Mouse (Mus musculus): ENCODE results near the gene Mettl9. TPM values are rescaled to one million over a fixed set of nuclear protein-coding genes. Genes with fewer than 3 reads are reported as not detected.
"Not testable (repeated sequence)": the region's sequence is repeated elsewhere in the genome, so short reads cannot be mapped to it uniquely, and the experiment has no call there.

Mettl9 gene
- 27.7 and 34.4 TPM in 2 replicates for polyA plus RNA-seq (2012; rRNA removed)

DNA sequence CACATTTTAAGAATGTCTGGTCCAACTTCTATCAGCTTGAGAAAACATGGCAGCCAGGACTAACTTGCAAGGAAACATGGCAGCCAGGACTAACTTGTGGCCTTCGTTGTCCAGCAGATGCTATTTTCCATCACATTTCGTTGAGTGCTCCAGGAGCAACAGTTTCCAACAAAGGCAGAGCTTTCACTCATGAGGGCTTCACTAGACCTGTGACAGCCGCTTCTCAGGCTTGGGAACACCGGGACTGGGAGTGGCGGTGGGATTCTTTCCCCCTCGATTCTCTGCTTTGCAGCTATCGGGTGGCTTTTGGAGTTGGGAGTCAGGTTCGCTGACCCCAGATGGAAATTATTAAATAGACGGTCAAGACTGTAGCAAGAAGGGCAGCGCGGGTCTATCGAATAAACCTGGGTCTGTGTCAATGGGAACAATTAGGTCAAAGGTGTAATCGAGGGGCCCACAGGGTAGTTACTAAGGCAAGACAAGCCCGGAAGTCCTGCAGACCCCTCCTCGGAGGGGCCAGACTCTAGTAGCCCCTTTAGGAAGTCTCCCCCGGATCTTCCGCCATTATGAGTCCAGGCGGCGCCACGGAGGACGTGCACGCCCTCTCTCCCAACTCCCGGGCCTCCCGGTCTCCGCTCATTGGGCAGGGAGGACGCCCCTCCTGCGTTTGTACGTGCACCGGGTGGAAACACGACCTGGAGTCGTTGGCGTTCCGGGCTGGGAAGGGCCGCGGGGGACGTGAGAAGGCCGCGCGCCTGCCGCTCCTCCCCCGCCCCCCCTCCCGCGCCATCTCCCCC lies at the start of gene Mettl9:
Gene Mettl9 (plus strand): TSS at position 590 of the 797 bp plus-strand sequence.
- DNase-seq (ENCODE audit: low read depth) = no peak

DNA sequence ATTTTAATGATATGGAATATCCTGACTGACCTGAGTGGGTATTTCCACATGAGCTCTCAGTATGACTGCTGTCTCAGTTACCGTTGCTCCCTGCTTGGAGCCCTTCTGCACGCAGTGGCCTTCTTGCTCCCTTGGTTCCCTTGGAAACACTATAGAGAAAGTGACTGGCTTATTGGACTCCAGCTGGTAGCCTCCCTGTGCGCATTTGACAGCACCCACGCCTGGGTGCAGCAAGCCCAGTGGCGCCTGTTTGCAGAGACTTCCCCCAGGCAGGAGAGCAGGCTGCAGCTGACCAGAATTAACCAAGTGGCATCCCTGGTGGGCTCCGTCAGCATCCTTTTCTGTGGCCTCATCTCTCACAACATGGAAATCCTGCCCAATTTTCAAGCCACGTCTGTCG lies 43.1 kb upstream of the Mettl9 start:
- DNase-seq (ENCODE audit: low read depth) = no peak

DNA sequence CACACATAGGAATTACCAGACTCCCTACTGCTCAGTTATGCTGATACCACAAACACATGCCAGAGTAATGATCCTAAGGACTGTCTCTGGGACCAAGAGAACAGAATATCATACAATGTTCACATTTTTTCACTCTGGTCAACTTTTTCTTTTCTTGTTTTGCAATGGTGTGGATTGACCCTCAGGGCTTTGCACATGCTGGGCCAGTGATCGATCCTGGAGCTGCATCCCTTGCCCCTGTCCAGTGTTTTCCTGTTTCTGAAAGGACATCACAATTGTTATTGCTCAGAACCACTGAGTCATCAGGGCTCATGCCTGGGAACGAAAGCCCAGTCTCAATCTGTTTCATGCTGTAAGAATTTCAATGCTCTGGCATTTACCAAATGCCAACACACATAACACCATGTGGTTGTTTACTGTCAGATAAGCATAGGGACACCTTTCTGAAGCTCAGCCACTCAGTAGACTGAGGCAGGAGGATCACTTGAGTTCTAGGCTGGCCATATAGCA lies 35.2 kb upstream of the Mettl9 start:
- DNase-seq (ENCODE audit: low read depth) = no peak

DNA sequence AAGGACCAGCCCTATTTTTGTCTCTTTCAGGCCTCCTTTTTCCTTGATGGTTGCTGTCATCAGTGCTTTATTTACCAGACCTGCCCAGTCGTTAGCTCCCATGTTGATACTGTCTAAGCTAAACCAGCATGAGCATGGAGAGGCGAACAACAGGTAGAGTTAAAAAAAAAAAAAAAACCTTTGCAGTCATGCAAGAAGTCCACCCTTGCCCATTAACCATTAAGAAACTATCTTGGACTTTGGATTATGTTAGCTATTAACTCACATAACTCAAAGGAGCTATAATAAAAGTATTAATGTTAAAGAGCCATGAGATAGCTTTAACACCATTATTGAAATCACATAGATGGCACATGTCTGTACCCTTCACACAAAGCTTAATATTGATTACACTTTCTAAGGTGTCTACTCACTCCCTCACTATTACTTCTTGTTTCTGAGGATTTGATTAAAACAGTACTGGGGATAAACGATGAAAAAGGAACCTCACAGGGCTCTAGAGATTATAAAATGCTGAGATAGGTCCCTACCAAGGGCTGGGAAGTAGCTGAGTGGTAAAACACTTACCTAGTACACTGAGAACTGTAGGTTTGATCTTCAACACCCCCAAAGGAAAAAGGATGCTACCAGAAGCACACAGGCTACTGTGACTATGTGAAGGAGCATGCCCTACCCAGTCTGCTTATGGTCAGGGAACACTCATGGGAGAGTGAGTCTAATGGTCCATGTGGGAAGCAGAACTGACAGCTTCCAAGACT lies 34.0 kb upstream of the Mettl9 start:
- no peak for DNase-seq (ENCODE audit: low read depth)

DNA sequence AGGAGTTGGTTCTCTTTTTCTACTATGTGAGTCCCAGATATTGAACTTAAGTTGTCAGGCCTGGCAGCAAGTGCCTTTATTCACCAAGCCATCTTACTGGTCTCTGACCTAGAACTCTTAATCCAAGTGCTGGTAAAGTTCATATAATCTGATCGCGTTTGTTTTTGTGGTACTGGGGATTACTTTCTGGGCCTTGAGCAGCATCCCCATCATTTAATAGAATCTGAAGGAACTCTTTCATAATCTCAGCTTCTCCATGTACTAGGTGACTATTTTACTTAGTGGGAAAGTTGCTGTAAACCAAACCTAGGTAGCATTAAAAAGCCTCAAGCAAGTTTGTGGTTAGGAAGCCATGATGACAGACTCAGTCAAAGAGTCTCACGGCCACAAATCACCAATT lies 32.4 kb upstream of the Mettl9 start:
- DNase-seq (ENCODE audit: low read depth) = no peak

DNA sequence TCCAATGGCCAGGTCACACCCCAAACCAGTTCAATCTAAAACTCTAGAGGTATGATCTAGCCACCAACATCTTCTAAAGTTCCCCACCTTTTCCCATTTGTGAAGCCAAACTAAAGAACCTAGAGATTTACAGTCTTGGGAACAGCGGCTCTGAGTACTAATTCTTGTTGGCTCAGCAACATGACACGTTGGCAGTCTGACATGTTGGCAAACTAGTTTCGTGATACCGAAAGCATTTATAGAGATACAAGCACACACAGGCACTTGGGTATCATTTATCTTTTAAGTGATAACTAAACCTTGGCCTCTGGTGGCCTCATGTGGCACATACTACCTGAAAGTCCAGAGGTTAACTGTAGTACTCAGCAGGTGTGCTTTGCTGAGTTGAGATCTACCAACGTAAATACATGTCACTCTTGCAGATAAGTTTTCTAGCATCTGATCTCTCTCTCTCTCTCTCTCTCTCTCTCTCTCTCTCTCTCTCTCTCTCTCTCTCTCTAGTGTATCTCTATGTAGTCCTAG lies 31.8 kb upstream of the Mettl9 start:
- peak; percentile 98 for DNase-seq (ENCODE audit: low read depth)

DNA sequence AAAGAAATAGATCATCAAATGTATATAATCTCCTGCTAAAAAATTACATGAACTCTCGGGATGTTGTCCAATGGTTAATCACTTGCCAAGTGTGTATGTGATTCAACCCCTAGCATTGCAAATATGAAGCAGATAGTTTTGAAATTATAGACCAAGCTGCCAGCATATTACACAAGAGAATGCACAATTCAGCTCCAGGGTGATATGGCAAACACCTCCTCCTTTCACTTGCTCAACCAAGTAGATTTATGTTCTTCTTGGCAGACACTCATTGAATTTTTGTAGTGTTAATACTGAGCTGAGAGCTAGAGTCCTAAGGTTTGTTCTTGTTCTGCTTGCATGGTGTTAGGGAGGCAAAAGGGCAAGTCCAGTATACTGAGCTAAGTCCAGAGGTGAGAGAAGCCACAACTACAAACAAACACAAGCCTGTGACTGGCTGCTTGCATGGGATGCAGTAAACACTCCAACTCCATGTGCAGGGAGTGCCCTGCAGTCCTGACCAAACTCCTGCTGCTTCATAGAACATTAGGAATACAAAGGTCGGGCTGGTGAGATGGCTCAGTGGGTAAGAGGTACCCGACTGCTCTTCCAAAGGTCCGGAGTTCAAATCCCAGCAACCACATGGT lies 30.3 kb upstream of the Mettl9 start:
- DNase-seq (ENCODE audit: low read depth) = peak; percentile 99

DNA sequence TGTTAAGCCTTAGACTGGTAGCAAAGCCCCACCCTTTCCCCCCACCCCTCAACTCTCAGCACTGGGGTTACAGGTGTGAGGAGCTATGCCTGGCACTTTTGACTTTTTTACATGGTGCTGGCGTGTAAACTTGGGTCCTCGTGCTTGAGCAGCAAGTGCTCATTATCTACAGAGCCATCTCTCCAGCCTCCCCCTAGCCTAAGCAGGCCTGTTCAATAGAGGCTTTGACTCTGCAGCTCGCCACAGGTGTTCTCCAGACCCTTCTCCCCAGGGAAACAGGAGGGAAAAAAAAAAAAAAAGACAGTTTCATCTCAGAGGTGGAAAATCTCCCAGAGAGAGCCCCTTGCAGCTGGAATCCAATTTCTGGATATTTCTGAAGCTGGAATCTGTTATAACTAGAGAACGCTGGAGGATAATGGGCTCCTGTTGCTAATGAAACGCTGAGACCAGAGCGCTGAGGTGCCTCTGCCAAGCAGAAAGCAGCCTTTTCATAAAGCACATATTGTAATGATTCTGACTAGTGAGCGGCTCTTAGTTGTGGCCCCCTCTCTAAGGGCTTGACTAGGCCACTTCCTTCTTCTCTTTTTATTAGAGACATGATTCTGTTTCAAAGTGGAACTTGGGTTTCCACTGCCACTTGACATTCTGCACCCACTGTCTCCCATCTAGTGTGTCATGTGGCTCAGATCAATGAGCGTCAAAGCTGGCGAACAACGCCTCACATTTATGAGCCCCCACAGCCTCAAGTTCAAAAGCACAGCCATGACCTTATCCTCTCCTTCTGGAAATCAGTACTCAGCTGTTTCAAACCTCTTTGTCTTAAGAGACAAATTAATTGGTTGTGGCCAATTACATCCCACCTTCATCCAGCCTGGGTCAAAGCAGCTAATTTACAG lies 22.2 kb upstream of the Mettl9 start:
- DNase-seq (ENCODE audit: low read depth) = no peak

DNA sequence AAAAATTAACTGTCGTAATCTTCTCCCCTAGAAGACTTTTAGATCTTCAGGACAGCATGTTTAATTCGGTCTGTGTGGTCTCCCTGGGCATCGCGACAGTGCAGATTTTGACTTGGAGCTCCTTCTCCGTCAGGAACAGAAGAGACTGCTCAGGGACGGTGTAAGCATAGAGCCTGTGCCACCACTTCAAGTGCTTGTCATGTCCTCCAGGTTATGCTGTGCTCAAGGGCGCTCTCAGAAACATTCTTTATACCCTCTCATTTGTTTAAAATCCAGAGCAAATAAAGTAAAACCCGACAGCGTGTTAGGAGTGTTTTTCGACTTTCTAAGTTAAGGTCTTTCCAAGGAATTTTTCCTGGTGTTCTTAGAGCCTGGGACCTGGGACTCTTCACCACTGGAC lies 19.8 kb upstream of the Mettl9 start:
- DNase-seq (ENCODE audit: low read depth) = no peak

DNA sequence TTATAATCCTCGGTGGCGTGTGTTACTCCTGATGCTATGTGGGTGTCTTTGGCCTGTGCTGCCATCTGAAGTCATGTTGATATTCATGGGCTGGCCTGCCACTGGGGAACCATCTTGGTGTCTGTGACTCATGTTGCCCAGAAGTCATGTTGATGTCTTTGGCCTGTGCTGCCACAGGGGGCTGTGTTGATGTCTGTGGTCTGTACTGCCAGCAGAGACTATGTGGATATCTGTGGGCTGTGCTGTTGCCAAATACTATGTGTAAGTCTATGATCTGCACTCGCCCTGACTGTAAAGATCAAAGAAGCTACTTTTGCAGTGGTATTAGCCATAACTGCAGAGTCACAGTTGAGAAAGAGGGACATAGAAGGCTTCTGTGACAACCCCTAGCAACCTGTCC lies 15.5 kb upstream of the Mettl9 start:
- no peak for DNase-seq (ENCODE audit: low read depth)

DNA sequence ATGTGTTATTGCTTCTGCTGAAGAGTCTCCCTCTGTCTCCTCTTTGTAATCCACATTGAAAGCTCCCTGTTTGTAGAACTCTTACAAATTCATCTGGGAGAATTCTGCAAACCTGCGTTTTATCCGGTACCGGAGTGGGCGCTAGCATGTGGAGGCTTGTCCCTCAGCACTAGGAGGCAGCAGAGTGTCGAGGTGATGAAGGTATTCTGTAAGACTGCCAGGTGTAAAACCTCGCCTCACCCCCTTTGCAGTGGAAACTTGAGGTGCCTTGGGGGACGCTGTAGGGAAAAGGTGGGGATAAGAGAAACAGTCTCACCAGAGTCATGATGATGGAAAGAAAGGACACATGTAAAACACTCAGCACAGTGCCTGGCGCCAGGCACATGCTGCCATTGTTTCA lies 14.0 kb upstream of the Mettl9 start:
- DNase-seq (ENCODE audit: low read depth) = no peak

DNA sequence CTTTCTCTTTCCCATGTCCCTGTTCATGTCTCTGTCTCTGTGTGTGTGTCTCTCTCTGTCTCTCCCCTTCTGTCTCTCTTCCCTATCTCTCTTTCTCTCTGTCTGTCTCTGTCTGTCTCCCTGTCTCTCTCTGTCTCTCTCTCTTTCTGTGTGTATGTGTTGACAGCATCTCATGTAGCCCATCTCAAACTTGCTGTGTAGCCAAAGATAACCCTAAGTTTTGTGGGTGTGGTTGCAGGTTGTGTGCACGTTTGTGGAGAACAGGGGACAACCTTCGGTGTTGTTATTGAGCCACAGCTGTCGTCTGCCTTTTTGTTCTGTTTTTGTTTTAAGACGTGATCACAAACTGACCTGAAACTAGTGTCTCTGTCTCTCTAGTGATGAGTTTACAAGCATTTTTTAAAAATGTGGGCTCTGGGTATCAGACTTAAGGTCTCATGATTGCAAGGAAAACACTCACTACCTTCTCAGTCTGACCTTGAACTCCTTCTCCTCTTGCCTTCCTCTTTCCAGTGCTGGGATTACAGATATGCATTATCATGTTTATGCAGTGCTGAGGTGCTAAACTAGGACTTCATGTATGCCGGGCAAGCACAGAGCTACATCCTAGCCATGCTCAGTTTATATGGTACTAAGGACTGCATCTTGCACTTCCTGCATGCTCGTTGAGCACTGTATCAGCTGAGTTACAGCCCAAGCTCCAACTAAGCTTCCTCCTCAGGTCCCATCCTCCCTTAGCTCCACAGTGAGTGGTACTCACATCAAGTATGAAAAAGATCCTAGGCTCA lies 8.8 kb upstream of the Mettl9 start:
- DNase-seq (ENCODE audit: low read depth) = no peak

DNA sequence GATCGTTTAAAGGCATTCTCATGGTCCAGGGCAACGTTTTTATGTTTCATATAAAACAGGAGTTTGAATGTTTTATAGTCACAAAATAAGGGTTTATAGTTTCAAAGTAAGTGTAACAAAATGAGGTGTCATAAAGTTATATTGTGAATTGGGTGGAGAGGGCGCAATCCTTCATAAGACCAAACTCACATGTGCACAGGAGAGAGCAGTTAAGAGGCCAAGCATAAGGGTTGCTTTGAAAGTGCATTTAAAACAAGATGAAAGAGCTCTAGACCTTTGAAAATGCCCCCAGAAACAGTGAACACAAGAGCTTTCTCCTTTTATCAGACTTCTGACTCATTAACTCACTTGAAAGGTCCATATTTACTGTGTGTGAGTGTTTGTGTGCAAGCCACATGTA lies 7.9 kb upstream of the Mettl9 start:
- no peak for DNase-seq (ENCODE audit: low read depth)

DNA sequence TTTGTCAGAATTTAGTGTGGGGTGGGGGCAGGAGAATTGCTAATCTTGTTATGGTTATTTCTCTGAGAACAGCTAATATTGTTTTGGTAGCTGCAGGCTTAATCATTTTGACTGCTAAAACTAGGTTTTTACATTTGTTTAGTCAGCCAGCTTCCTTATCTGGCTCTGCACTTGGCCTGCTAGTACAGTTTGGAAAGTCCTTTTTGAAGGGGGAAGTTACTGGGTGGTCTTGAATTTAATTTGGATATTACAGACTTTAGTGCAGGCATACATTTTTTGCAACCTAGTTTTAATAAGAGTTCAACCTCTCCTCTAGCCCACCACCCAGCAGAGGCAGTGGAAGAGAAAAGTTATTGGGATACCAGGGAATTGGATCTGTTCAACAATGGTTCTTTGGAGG lies 4.3 kb upstream of the Mettl9 start:
- not testable (repeated sequence) for DNase-seq (ENCODE audit: low read depth)

DNA sequence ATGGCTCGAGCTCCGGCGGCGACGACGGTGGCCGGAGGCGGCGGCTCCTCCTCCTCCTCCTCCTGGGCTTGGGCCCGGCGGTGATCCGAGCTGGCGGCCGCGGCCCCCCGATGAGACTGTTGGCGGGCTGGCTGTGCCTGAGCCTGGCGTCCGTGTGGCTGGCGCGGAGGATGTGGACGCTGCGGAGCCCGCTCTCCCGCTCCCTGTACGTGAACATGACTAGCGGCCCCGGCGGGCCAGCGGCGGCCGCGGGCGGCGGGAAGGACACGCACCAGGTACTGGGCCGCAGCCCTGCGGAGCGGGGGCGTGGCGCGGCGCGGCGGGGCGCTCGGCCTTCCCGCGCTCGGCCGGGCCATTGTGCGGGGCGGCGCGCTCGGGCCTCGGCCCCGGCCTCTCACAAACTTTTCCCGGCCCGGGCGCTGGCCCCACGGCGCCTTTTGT lies 476 bp downstream of the Mettl9 start:
- DNase-seq (ENCODE audit: low read depth) = no peak

DNA sequence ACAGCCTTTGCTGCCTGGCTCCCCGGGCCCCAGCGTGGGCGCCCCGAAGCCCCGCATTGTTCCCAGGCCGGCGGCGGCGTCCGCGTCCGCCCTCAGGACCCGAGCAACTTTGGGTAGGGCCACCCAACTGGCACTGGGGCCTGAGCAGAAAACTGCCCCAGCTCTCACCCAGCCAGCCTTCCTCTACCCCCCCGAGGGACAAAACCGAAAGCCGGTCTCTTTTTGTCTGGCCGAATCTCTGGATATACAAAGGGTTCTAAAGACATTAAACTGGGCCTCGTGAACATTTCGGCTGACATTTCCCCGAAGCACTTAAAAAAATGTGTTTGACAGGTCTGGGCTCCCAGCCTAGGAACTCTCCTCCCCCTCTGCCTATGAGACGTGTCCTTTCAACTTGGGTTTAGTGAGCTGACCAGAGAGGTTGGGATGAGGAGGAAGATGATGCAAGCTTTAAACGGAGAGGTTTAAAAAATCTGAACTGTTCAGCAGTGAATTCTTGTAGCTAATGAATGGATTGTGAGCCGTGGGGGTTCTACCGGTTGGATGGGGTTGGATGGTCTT lies 996 bp downstream of the Mettl9 start:
- no peak for DNase-seq (ENCODE audit: low read depth)

DNA sequence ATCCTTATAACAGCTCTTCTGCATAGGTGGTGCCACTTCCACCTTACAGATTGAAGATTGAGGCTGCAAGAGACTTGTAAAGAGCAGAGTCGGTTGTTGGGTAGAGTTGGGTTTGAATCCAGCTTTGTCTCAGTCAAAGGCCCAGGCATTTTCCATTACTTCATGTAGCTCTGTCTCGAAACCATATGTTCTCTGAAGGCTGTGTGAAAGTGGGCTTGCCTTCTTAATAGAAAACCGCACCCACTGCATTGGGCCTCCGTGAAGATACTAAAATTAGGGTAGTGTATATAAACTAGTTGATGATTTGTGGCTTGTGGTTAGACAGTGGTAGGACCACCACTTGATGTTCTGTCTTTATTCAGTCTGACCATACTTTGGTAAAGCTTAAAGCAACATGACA lies 6.3 kb downstream of the Mettl9 start:
- no peak for DNase-seq (ENCODE audit: low read depth)

DNA sequence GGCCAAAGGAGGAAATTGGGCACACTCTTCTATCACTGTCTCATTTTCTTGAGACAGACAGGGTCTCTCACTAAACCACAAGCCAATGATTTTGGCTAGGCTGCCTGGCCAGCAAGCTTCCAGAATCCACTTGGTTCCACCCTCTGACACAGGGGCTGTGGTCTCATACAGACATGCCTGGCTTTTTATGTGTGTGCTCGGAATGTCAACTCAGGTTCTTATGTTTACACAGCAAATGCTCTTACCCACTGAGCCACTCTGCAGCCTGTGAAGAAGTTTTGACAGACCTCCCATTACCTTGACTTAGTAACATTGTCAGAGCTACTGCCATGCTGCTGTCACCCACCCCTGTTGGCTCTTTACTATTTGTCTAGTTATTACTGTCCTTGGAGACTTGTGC lies 7.7 kb downstream of the Mettl9 start:
- no peak for DNase-seq (ENCODE audit: low read depth)

DNA sequence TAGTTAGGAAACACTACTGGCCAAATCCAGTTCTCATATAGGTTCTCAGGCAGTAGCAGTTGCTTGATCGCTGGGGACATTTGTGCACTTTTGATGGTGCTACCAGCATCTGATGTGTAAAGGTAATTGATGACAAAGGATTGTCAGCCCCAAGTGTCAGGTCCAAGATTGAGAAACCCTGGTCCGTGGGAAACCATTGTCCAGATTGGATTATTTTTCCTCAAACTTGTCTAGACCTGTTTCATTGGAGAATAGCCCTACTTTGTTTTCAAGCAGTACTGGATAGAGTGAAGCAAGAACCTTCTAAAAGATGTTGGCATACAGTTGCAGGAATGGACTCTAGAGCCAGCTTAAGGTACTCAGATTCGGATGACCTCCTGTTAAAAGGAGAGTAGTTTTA lies 8.8 kb downstream of the Mettl9 start:
- DNase-seq (ENCODE audit: low read depth) = peak; percentile 100

DNA sequence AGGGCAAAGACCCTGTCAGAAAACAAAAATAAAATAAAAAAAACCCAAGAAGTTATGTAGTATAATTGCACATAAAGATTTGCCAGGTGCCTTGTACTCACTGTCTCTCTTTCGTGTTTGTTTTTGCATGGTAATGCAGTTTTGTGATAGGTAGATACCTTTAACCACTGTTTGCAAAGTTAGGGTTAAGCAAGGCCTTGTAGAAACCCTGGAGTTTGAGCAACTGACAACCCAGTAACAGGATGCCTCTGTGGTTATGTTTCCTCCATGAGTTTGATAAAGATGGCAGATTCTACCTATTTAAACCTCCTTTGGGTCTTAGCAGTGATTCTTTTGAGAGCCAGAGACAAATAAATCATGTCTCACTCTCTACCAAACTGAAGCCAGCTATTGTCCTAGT lies 9.3 kb downstream of the Mettl9 start:
- DNase-seq (ENCODE audit: low read depth) = no peak

All from gonadal fat pad, adult 2 months (tissue).